Comparison of ENCODE assay signal across 24 mouse cellular contexts in genomic region chr11:12023051-12023450, GRCm38 (mm10). TPM values are rescaled to one million over a fixed set of nuclear protein-coding genes. Genes with fewer than 3 reads are reported as not detected.
"Had no signal": no experiment of that assay in that cellular context is flagged by ENCODE, and none has a peak within 500 bp of the region (broad histone marks: within the 10 kb centered on the region; RNA-seq: fewer than 3 reads in every experiment).

No protein-coding gene starts in this region.

- H3K4me1 ChIP-seq: hindbrain, embryonic 12.5 days had no signal

- ATAC-seq: forebrain, embryonic 16.5 days; hindbrain, embryonic 16.5 days; inflammation-experienced regulatory T-cells, adult 6 months; intestine, embryonic 15.5 days; intestine, postnatal 0 days; liver, embryonic 12.5 days had no signal

- DNase-seq: gastrocnemius, adult 2 months; gastrocnemius, postnatal 10 days; gastrocnemius, postnatal 25 days; heart, adult 18-20 months; heart, postnatal 10 days; heart, postnatal 4 days; lung, adult 18-20 months had no signal

- H3K27ac ChIP-seq: heart, embryonic 10.5 days; hindbrain, embryonic 10.5 days; hindbrain, embryonic 12.5 days; hindbrain, embryonic 14.5 days; intestine, embryonic 15.5 days; kidney, postnatal 0 days; layer of hippocampus, adult 2 months; left cerebral cortex, adult 2 months; limb, embryonic 13.5 days; limb, embryonic 15.5 days; liver, embryonic 12.5 days; liver, embryonic 14.5 days had no signal

- H3K4me3 ChIP-seq: gastrocnemius, adult 2 months; heart, embryonic 10.5 days; heart, embryonic 12.5 days; hindbrain, embryonic 10.5 days; hindbrain, embryonic 12.5 days; intestine, embryonic 15.5 days; layer of hippocampus, adult 2 months; left cerebral cortex, adult 2 months; limb, embryonic 13.5 days; limb, embryonic 15.5 days; liver, embryonic 12.5 days had no signal

- H3K9ac ChIP-seq: heart, embryonic 12.5 days; hindbrain, embryonic 12.5 days; hindbrain, embryonic 14.5 days; intestine, embryonic 15.5 days; limb, embryonic 13.5 days; limb, embryonic 15.5 days; liver, embryonic 12.5 days; liver, embryonic 14.5 days had no signal

- H3K4me2 ChIP-seq: heart, embryonic 12.5 days; hindbrain, embryonic 12.5 days; hindbrain, embryonic 14.5 days; intestine, embryonic 15.5 days; limb, embryonic 13.5 days; limb, embryonic 15.5 days; liver, embryonic 12.5 days had no signal

RNA-seq across cellular contexts. Expression of gene Grb10, which starts 15.4 kb away (rescaled TPM):
- polyA plus RNA-seq: inflammation-experienced regulatory T-cells, adult 6 months had no signal
